Mouse (Mus musculus) stomach, embryonic 14.5 days (tissue): ENCODE data around the gene Zbtb7b. TPM values are rescaled to one million over a fixed set of nuclear protein-coding genes. Genes with fewer than 3 reads are reported as not detected.

ENCODE experiments used
- ATAC-seq: fragments of 200-750 bp; cut with Nextera tagmentation; 2 replicates; pipeline ENCODE4 v1.8.0; 2017; ENCODE audit warnings: low read depth, moderate TSS enrichment; ENCODE audit not compliant: insufficient number of reproducible peaks, insufficient read depth, low FRiP score
- H3K27ac ChIP-seq: fragments of 300-500 bp; sonication (generic); 2 replicates; pipeline ENCODE4 v1.5.1; 2014; ENCODE audit warnings: mild to moderate bottlenecking, low read length, moderate library complexity, mixed read lengths
- H3K27me3 ChIP-seq: fragments of 300-500 bp; sonication (generic); 2 replicates; pipeline ENCODE4 v1.6.1; 2014; ENCODE audit warnings: low read length, control low read depth, mixed read lengths; ENCODE audit not compliant: control insufficient read depth, insufficient read depth
- H3K36me3 ChIP-seq: fragments of 300-500 bp; sonication (generic); 2 replicates; pipeline ENCODE4 v1.6.1; 2014; ENCODE audit warnings: mild to moderate bottlenecking, control low read depth, low read length, moderate library complexity, mixed read lengths; ENCODE audit not compliant: control insufficient read depth, insufficient read depth
- H3K4me1 ChIP-seq: fragments of 300-500 bp; sonication (generic); 2 replicates; pipeline ENCODE4 v1.6.1; 2014; ENCODE audit warnings: low read length, control low read depth, mixed read lengths; ENCODE audit not compliant: control insufficient read depth, insufficient read depth
- H3K4me2 ChIP-seq: fragments of 300-500 bp; sonication (generic); replicated peaks from 2 replicates; pipeline ENCODE4 v1.6.1; 2014; ENCODE audit warnings: low read depth, low read length, control low read depth
- H3K4me3 ChIP-seq: fragments of 300-500 bp; sonication (generic); 2 replicates; pipeline ENCODE4 v1.5.1; 2014; ENCODE audit warnings: low read depth, low read length, control low read depth
- H3K9ac ChIP-seq: fragments of 300-500 bp; sonication (generic); replicated peaks from 2 replicates; pipeline ENCODE4 v1.6.1; 2014; ENCODE audit warnings: low read depth, mild to moderate bottlenecking, control low read depth, low read length, moderate library complexity, mixed read lengths
- H3K9me3 ChIP-seq: fragments of 300-500 bp; sonication (generic); 2 replicates; pipeline ENCODE4 v1.6.1; 2016; ENCODE audit warnings: low read depth, low read length, control low read depth; ENCODE audit not compliant: control insufficient read depth
- WGBS: fragments of 180-500 bp; shearing (Covaris S2); extraction: QIAGEN DNeasy Blood & Tissue Kit; methylation state at CpG from one replicate; pipeline ENCODE4 v1.1.7; 2014; 5-methylcytosine and 5-hydroxymethylcytosine counted together
- polyA plus RNA-seq: library from polyadenylated mRNA; unstranded; fragments of >200 nt; fragmentation: Nextera tagmentation; extraction: Ambion mirVana; gene quantifications from 2 replicates; pipeline ENCODE4 v1.2.1, GENCODE M21; 2014

Gene Zbtb7b
- 4.5 and 5.7 TPM in 2 replicates for polyA plus RNA-seq

DNA sequence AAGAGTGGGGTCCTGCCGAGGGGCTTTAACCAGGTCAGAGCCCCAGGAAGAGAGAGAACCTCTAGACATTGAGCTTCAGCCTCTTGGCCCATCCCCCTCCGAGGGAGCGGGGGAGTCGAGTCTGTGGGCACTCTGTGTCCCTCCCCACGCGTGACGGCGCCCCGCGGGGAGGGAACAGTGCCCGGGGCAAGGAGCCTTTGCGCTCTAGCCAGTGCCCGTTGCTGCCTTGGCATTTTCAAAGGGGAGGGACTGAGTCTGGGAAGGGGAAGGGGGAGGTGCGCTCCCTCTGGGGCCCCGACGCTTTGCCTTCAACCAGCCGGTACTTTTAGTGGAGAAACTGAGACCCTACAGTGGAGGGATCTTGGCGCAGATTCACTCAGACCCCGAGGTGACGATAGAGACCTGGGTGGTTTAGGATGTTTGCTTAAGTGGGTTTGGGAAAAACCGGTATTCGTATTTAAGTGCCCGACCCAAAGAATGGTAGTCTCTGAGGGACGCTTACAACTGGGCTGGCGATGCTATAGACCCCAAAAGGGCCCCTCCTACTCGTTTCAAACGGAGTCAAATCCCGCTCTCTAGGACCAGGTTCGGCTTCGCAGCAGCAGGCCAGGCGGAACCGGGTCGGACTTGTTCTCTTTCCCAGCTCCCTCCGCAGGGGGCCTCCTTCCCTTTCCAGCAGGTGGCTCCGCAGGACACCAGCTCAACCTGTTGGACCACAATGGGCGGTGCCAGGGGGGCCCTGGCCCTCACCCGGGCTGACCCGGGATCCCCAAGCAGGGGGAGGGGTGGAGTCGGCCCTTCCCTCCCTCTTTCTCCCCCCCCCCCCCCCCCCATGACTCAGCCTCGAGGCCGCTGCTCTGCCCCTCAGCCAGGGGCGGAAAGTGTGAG is at the start of gene Zbtb7b:
TSS of gene Zbtb7b (minus strand) at position 771 of the 888 bp plus-strand sequence.
- Histone ChIP-seq H3K27ac (peak within 1 kb of the TSS; percentile 94), H3K9me3 (no peaks in the 10 kb centered on the region), H3K9ac (peak within 1 kb of the TSS; percentile 62), H3K4me2 (peak within 1 kb of the TSS; percentile 97), H3K4me1 (peaks cover 31% of the 10 kb centered on the region), H3K36me3 (no peaks in the 10 kb centered on the region), H3K27me3 (no peaks in the 10 kb centered on the region), H3K4me3 (peak within 1 kb of the TSS; percentile 65)
- under 1% methylated on average over 39 of the region's 42 CpGs for WGBS
- peak; percentile 29 for ATAC-seq

DNA sequence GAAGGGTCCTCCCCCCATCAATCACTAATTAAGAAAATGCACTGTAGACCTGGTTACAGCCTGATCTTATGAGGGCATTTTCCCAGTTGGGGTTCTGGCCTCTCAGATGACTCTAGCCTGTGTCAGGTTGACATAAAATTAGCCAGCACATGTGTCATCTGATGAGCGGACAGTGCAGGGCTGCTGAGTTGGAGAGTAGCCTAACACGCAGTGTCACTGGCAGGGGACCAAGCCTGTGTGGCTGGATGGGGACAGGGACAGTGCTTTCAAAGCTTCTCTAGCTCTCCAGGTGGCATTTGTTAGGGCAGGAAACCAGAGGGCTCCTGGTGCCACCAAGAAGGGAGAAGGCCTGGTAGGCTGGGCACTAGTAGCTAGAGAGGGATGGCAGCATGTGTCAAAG is 46.1 kb upstream of the Zbtb7b start:
- no peak for ATAC-seq
- 0 out of 2 replicates have a peak, but pooled peaks cover 5% of the 10 kb centered on the region for H3K4me1 ChIP-seq
- no peak overlapping the region for H3K4me3 ChIP-seq
- no peaks in the 10 kb centered on the region for H3K9me3 ChIP-seq
- H3K4me2 ChIP-seq = no peak overlapping the region
- H3K27ac ChIP-seq = no peak overlapping the region
- no peaks in the 10 kb centered on the region for H3K27me3 ChIP-seq
- WGBS = 96% methylated on average over 2 of the region's 2 CpGs
- no peaks in the 10 kb centered on the region; the same call in 1 of the 2 replicates for H3K36me3 ChIP-seq
- H3K9ac ChIP-seq = no peak overlapping the region

DNA sequence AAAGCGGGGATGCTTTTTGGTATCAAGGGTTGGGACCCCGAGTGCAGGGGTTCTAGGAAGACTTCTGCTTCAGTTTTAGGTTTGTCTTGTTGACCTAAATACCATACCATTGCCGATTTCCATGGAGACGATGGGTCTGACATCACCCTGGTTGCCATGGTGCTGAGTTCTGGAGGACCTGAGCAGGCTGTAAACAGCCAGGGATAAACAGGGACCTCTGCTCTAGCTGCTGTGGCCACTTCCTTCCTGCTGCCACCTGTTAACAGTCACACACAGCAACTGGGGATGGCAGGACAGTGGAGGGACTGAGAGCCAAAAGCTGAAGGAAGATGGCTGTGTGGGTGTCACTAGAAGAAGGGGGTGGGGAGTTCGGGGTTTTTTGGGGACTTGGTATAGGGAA is 42.7 kb upstream of the Zbtb7b start:
- peaks cover 20% of the 10 kb centered on the region; the same call in 1 of the 2 replicates for H3K36me3 ChIP-seq
- peak overlapping the region; percentile 37 for H3K9ac ChIP-seq
- no peaks in the 10 kb centered on the region for H3K9me3 ChIP-seq
- 0 out of 2 replicates have a peak, but pooled peaks cover 5% of the 10 kb centered on the region for H3K4me1 ChIP-seq
- 29% methylated on average over 5 of the region's 5 CpGs for WGBS
- H3K27ac ChIP-seq = peak overlapping the region; percentile 59; the same call in 1 of the 2 replicates
- ATAC-seq = peak; percentile 33; the same call in 1 of the 2 replicates
- H3K4me3 ChIP-seq = peak overlapping the region; percentile 43
- no peaks in the 10 kb centered on the region for H3K27me3 ChIP-seq
- peak overlapping the region; percentile 55 for H3K4me2 ChIP-seq

DNA sequence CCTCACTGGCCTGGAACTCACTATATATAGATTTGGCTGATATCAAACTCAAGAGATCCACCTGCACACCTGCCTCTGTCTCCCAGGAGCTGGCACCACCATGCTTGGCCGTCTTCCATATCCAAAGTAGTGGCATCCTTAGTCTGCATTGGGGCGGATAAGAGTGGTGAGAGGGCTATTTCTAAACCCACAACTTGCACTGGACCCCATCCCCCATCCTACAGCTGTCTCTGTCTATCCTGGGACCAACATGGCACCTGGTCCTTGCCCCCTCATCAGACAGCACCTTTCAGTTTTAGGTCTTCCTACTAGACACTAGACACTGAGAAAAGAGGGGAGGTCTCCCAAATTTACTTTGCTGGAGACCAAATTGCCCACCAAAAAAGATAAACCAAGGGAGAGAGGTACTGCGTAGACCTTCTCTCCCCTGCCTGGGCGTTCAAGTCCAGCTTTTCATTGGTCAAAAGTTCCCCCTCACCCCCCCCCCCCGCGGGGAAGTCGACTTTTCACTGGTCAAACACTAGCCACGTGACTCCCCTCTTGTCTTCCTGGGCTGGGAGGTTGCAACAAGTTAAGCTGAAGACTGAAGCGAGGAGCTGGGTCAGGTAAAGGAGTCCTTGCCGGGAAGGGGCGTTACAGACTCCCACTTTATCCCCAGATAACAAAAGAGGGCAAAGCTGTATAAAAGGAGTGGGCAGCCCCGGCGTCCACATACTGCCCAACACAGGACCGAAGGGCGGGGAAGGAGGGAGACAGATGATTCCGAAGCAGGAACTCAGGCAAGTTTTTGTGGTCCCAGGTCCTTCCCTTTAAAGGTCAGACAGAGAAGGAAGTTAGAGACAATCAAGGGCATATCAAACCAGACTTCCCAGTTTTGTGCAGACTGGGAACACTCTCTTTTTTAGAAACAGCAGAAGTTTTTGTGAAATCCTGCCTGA is 41.9 kb upstream of the Zbtb7b start, which contains the start of gene Pbxip1:
TSS of gene Pbxip1 (plus strand) at position 531 of the 938 bp plus-strand sequence.
- peak within 1 kb of the TSS; percentile 43 for H3K4me3 ChIP-seq
- H3K9ac ChIP-seq = peak within 1 kb of the TSS; percentile 37
- no peaks in the 10 kb centered on the region for H3K27me3 ChIP-seq
- peaks cover 6% of the 10 kb centered on the region for H3K4me1 ChIP-seq
- no peaks in the 10 kb centered on the region for H3K9me3 ChIP-seq
- peak within 1 kb of the TSS; percentile 55 for H3K4me2 ChIP-seq
- 5% methylated on average over 16 of the region's 16 CpGs for WGBS
- H3K36me3 ChIP-seq = peaks cover 24% of the 10 kb centered on the region; the same call in 1 of the 2 replicates
- ATAC-seq = peak; percentile 86
- H3K27ac ChIP-seq = peak within 1 kb of the TSS; percentile 59; the same call in 1 of the 2 replicates

DNA sequence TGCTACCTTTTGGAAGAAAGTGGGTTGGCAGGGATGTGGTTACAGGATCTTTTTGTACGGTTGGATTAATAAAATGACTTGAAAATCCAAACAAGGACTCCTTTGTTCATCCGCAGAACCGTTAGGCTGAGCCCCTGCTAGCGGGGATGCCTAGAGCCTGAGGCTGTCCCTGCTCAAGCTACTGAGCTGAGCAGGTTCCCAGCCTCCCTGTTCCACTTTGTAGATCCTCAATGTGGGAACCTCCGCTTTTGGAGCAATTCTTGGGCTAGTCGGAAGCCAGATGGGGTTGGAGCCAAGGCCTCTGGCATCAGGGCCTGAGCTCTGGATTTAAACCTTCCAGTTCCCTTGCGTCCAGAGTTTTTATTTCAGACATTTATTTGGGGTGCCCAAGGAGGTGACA is 40.5 kb upstream of the Zbtb7b start:
- no peak overlapping the region for H3K4me3 ChIP-seq
- H3K4me2 ChIP-seq = no peak overlapping the region
- no peak for ATAC-seq
- WGBS = 73% methylated on average over 7 of the region's 7 CpGs
- H3K9ac ChIP-seq = no peak overlapping the region
- peaks cover 11% of the 10 kb centered on the region for H3K4me1 ChIP-seq
- no peak overlapping the region for H3K27ac ChIP-seq
- no peaks in the 10 kb centered on the region for H3K27me3 ChIP-seq
- H3K9me3 ChIP-seq = no peaks in the 10 kb centered on the region
- H3K36me3 ChIP-seq = peaks cover 24% of the 10 kb centered on the region; the same call in 1 of the 2 replicates

DNA sequence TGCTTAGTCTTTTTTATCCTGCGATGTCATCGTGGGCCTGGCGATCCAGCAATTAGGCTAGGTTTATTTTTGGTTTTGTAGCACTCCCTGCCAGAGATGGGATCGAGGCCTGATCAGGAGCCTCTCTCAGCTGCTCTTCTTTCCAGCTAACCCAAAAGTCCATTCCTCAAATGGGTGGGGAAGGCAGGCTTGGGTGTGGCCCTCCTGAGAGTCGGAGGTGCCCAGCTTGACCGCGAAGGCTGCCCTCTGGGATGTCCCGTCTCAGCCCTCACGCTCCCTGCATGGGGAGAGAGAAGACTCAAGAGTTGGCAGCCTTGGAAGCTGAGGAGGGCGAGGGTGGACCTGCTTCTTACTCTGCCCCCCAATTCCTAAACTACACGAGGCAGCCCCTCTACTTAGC is 40.0 kb upstream of the Zbtb7b start:
- Histone ChIP-seq H3K4me3 (no peak overlapping the region), H3K4me1 (peaks cover 11% of the 10 kb centered on the region), H3K9me3 (no peaks in the 10 kb centered on the region)

DNA sequence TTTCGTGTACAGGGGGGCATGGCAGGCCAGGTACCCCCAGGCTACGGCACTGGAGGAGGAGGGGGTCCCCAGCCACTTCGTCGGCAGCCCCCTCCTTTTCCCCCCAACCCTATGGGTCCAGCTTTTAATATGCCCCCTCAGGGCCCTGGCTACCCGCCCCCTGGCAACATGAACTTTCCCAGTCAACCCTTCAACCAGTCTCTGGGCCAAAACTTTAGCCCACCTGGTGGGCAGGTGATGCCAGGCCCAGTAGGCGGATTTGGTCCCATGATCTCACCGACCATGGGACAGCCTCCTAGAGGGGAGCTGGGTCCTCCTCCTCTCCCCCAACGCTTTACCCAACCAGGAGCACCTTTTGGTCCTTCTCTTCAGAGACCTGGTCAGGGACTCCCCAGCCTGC is 38.0 kb upstream of the Zbtb7b start:
- Histone ChIP-seq H3K27me3 (no peaks in the 10 kb centered on the region), H3K4me1 (peaks cover 11% of the 10 kb centered on the region), H3K4me2 (no peak overlapping the region), H3K27ac (no peak overlapping the region), H3K4me3 (no peak overlapping the region), H3K36me3 (peaks cover 31% of the 10 kb centered on the region), H3K9ac (no peak overlapping the region), H3K9me3 (no peaks in the 10 kb centered on the region)
- no peak for ATAC-seq
- WGBS = 86% methylated on average over 8 of the region's 8 CpGs

More for the DNA sequence above, 40.0 kb upstream of the Zbtb7b start:
- no peak overlapping the region for H3K27ac ChIP-seq
- H3K27me3 ChIP-seq = no peaks in the 10 kb centered on the region
- H3K4me2 ChIP-seq = no peak overlapping the region
- no peak for ATAC-seq
- peaks cover 24% of the 10 kb centered on the region; the same call in 1 of the 2 replicates for H3K36me3 ChIP-seq
- H3K9ac ChIP-seq = no peak overlapping the region
- 78% methylated on average over 11 of the region's 11 CpGs for WGBS
